Mouse (Mus musculus) spleen, embryonic (tissue): Measurements from ENCODE around the gene 4933414I15Rik.

Experiments used
- CTCF ChIA-PET: fragments of 350-600 bp; sonication (Branson Sonifier 250); formaldehyde crosslinking; loops from one replicate; lab custom pipeline; 2022; lab: Charles Lee

The 4933414I15Rik gene

DNA sequence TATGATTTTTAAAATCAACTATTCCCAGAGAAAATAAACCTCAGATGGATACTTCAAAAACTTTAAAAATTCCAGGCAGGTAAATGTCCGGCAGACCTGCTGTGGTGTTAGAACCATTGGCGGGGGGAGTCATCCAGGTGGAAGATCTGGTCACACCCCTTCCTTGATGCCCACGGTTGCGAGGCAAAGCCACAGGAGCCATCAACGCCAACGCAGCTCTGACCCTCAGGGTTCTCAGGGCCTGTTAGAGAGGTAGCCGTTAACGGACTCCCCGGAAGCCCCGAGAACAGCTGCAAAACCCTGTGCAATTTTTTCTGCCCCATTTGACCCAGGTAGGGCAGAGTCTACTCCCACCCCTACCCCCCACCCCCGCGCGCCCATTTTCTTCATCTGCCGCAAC lies at the start of gene 4933414I15Rik:
4933414I15Rik (minus strand) TSS at position 260 of the 400 bp plus-strand sequence.
- CTCF ChIA-PET, result no interaction called here

DNA sequence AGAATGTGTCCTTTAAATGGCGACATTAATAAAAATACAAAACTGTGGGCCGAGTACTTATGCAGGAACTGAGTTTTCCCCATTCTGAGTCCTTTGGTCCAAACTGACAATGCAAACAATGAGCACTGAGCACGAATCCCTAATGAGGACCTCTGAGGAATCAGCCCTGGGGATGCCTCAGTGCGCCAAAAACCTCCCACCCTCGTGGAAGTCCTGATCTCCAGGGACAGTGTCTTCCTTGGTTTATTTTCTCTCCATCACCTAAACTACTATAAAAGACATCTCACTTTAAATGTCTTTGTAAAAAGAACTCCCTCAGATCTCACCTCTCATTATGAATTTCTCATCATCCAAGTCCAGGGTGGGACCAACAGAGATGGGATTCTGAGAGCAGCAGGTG lies 38.1 kb upstream of the 4933414I15Rik start, which contains the start of gene Olfr1377:
Olfr1377 (plus strand) TSS at position 301 of the 400 bp plus-strand sequence.
- CTCF ChIA-PET, result no interaction called here

DNA sequence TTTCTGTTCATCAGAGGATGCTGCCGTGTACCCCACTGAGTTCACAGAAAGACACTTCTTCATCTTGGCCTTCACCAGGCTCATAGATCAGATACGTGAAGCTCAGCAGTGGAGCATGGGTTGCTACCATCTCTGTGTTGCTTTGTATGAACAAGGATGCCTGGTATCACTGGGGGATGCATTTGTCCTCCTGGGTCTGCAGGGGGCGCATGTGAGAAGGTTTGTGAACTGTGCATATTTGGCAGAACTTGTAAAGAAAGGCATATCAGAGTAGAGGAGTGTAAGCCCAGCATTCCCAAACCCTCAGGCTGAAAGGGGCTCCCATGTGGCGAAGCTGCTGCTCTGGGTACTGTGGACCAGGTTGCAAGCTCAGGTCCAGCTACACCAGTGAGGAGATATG lies 33.7 kb upstream of the 4933414I15Rik start:
- CTCF ChIA-PET, result no interaction called here

DNA sequence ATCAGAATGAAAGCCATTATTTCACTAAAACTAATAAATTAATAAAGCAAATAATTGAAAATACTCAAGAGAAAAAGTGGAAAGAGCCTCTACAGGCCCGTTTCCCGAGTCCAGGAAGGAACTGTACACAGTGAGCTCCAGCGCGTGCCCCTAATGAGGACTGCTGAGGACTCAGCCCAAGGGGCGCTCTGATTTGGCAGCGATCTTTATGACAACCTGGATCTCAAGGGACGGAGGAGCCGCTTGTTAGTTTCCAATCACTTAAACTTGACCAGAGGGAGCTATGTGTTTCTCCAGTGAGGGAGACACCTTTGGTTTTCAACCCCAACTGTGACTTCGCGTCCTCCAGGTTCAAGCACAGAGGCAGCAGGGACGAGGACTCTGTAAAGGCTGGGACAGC lies 22.7 kb upstream of the 4933414I15Rik start, which contains the start of gene Olfr1378:
Olfr1378 (plus strand) TSS at position 301 of the 400 bp plus-strand sequence.
- CTCF ChIA-PET, result no interaction called here

DNA sequence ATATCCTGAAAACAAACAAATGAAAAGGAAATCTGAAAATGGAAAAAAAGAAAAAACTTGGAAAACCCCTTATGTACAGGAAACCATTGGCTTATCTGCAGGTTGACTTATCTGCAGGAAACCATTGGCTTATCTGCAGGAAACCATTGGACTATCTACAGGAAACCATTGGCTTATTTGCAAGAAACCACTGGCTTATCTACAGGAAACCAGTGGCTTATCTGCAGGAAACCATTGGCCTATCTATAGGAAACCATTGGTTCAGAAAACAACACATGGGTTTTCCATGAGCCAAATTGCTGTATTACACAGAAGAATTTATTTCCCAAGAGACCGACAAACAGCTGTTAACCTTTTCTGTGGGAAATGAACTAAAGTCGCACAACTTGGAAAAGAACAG lies 21.3 kb upstream of the 4933414I15Rik start:
- CTCF ChIA-PET, result no interaction called here

DNA sequence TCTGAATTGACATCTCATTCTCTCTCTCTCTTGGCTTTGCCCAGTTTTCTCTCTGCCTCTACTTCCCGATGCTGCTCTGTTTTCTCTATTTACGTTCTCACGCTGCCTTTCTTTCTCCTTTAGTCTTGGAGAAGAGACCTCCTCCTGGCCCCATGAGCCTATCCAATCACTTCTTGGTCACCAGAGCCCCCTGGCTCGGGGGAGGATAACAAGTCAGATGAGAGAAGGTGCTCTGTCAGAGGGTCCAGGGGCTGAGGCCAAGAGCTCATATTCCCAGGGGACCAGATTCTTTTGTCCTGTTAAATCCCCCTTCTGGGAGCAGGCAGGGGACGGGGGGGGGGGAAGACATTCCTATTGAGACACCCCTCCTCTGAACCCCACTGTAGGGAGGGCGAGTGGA lies 10.1 kb upstream of the 4933414I15Rik start, which contains the start of gene Prop1:
Prop1 (minus strand) TSS at position 101 of the 400 bp plus-strand sequence.
- CTCF ChIA-PET, result no interaction called here

DNA sequence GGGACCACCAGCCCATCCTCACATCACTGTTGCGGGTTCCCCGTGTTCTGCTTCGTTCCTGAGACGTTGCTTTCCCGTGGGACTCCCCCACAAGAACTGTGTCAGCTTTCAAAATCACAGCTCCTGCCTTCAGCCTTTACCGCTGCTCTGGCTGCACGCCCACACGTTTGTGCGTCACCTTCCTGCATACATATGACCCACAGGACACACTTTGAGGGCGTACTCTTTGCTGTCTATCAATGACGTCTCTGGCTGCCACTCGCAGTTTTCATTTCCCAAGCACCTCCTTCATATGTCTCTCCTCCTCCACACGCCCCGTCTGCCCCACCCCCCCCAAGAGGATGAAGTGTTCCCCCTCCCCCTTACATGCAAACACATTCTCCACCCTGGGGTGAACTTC lies 8.7 kb upstream of the 4933414I15Rik start:
- CTCF ChIA-PET, result no interaction called here

DNA sequence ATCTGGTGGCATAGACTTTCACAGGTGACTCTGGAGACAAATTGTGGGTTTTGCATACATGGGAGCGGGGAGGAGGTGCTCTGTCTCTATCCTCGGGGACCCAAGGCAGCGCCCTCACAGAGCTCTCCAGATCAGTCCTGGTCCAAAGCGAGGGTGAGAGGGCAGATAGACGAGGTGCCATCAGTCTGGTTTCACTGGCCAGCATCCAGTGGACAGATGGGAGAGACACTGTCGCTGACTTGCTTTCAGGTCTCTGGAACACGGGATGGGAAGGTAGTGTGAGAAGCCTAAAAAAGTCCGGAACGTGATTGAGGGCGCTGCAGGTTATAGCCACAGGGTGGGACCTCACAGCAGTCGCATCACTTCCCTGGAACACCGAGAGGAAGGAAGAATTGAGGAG lies 1.2 kb downstream of the 4933414I15Rik start:
- CTCF ChIA-PET, result no interaction called here

DNA sequence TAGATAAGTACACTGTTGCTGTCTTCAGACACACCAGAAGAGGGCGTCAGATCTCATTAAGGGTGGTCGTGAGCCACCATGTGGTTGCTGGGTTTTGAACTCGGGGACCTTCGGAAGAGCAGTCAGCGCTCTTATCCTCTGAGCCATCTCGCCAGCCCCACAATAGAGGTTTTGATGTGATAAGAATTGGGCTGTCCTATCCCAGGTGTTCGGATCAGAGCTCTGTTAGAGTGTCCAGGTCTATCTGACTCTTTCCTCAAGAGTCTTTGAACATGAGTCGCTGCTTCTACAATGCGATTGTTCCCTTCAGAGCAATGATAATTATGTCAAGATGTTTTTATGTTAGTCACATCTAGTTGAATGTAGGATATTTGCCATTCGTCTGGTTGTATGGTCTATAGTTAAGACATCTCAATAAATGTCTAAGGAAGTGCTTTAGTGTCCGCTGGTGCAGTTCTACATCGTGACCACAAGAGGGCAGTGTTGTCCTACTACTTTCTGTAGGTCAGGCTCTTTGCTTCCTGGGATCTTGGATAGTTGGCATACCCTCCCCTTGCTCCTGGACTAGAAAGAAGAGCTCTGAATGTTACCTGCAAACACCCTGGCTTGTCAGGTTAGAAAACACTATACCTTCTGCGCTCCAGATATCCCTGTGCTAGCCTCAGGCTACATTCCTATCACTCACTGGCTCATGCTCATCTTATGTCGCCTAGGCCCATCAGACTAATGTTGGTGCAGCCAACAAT lies 3.8 kb downstream of the 4933414I15Rik start:
- CTCF ChIA-PET, result no interaction called here

DNA sequence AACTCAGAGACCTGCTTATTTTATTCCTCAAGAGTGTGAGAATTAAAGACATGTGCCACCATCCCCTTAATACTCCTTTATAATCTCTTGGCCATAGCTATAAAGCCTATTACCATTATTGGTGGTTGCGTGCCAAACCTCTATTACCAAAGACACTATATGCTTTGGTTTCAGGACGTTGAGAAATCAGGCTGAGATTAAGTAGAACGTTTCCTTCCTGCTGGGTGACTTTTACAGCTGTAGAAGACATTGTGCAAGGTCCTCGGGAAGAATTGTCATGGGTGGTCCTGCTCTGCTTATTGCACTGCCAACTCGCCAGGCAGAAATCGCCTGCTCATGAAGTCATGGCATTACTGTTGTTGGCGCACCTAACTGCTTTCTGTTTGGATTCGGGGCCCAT lies 5.1 kb downstream of the 4933414I15Rik start:
- CTCF ChIA-PET, result interaction anchor here (0.5 kb wide), 1 partner anchor 25 kb away, joined by 4 read pairs; no protein-coding TSS in a partner anchor

DNA sequence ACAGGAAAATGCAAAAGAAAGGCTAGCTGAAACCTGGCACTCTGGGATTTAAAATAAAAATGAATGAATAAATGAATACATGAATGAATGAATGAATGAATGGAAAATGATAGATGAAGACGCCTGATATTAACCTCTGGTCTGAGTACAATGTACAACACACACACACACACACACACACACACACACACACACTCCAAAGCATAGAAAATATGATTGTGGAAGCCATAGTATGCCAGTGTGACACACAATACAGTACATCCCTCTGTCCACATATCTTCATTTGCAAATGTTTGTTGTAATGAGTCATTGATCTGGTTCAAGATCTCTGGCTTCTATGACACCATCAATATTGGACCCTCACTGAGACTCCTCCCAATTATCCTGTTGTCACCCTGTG lies 11.5 kb downstream of the 4933414I15Rik start:
- CTCF ChIA-PET, result no interaction called here

DNA sequence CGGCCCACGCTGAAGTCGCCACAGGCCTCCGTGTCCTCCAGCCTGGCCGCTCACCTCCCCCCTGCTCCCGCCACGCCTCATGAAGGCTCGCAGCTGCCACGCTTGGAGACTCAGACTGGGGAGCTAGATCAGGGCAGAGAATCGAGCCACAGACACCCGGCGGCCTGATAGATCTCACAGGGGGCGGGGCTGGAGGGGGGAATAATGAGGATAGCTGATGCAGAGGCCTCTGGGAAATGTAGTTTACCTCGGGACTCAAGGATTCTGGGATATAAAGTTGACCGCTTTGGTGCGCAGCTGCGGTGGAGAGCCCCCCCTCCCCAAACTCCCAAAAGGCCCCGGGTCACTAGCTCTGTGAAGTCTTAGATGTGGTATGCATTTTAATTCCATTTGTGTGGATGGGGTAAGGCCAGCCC lies 12.1 kb downstream of the 4933414I15Rik start, which contains the start of gene Zfp354b:
Zfp354b (minus strand) TSS at position 183 of the 416 bp plus-strand sequence.
- CTCF ChIA-PET, result no interaction called here

DNA sequence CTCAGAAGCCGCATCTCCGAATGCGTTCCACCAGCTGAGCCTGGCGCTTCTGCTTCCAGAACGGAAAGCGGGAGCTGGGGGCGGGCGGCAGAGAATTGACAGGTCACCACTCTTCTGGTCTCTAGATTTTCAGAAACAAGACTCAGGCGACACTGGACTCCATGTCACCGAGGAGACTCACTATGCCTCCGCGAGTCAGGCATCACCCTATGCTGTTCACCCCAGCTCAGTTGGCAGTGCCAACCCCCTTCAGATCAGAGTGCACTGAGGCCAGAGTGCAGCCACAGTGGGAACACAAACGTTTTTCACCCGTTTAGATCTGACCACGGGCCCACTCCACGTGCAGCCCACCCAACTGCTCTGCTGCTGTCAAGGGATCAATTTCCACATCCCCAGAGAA lies 12.5 kb downstream of the 4933414I15Rik start:
- CTCF ChIA-PET, result no interaction called here

DNA sequence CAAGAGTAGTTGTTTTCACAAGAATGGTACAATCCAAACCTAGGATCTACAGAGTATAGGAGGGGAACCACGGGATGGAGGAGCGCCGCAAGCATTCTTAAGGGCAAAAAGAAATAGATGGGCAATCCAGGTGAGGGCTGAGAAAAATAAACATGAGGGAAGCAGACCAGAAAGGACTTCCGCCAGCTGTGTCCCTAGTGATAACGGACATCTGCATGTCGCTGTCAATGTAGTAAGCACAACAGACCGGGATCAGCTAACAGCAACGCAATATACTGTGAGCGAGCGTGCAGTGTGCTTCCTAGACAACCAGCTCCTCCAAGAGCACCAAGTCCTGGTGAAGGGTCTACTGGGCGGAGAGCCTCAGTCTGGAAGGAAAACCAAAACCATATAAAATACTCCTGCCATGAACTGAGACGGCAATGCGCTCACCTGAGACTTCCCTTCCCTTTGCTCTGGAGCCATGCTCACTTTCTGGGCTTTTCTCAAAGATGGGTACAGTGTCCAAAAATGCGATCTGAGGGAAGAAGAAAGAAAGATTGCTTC lies 13.0 kb downstream of the 4933414I15Rik start:
- CTCF ChIA-PET, result no interaction called here

DNA sequence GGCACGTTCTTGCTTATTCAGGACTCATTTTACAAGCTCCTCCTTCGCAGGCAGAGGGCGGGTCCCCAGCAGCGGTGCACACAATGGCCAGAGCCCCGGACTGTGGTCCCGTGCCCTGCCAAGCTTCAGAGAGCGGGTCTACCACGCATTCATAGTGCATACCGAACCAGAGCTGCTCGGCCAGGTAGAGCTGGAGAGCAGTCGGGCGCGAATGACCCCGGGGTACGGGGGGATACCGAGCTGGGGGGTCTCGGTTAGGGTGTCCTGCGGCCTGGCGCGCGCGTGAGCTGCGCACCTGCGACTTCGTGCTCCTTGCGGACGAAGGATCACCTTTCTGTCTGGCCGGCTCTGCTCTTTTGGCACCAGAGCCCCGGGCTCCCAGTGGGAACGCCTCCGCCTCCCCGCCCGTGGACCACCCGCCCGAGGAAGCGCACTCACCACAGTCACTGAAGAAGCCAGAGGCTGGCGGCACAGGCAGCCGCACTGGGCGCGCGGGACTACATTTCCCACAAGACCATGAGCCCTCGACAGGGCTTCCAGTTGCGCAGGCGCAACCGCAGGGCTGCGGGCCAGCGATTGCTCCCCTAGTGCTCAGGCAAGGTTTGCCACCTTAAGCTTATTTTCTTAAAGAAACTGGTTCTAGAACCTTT lies 27.8 kb downstream of the 4933414I15Rik start, which contains the start of gene Zfp2:
Zfp2 (minus strand) TSS at position 495 of the 650 bp plus-strand sequence.
- CTCF ChIA-PET, result no interaction called here

DNA sequence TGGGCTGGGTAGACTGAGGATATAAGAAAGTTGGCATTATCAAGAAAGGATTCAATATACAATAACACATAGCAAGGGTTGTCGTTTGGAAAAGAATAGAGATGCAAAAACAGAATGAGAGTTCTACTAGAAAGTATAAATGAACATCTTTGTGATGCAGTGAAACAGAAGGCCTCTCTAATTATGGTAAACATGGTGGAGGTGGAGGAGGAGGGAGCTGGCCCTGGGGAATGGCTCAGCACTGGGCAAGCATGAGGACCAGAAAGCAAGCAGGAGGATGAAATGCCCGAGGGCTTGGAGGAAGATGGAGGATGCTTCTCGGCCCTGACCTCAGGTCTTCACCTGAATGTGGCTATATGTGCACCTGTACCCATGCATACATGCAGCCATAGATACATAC lies 29.1 kb downstream of the 4933414I15Rik start:
- CTCF ChIA-PET, result interaction anchor here (0.6 kb wide), 2 partner anchors 63 to 1313 kb away, joined by 3 to 8 read pairs; no protein-coding TSS in a partner anchor

DNA sequence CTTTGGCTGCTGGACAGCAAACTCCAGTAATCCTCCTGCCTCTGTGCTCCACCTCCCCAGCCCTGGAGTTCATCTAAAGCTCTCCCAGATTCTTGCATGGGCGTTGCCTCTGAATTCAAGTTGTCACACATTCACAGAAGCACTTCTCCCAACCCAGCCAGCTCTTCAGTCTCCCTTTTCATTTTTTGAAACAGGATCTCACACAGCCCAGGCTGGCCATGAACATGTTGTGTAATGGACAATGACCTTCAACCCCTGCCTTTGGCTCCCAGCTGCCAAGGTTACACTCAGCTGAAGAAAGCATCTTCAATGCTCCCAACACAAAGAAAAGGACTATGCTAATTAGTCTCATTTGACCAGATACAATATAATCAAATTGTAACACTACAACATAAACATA lies 30.3 kb downstream of the 4933414I15Rik start:
- CTCF ChIA-PET, result interaction anchor here (0.9 kb wide), 1 partner anchor 25 kb away, joined by 4 read pairs; no protein-coding TSS in a partner anchor

DNA sequence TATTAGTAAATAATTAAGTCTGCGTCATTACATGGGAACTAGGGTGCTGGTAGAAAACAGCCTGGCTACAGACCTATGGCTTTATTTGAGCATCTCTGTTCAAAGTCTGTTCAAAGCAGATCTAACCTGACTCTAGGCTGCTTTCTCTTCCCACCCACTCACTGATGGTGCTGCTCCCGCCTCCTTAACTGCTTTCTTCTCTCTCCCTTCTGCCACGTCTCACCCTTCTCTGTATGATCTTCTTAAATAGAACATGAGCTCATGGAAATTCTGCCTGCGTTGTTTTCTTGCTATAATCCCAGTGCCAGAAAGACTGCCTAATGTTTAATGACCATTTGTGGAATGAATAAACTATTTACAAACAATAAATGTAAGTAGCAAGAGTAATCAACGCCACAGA lies 35.4 kb downstream of the 4933414I15Rik start:
- CTCF ChIA-PET, result no interaction called here

DNA sequence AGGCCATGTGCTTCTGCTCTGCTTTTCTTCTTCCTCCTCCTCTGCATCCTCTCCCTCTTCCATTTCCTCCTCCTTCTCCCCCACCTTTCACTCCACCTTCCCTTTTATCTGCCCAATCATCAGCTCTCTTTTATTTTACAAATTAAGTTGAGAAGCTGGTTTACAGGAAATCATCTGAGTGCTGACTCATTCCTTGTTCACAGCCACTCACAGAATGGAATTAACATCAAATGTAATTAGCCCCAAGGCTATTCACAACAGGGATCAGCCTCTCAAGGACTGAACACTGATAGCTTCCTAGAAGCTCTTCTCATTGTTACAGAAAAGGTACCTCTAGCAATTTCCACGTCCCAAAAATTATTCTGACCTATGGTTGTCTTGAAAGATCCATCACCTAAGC lies 46.2 kb downstream of the 4933414I15Rik start:
- CTCF ChIA-PET, result no interaction called here

DNA sequence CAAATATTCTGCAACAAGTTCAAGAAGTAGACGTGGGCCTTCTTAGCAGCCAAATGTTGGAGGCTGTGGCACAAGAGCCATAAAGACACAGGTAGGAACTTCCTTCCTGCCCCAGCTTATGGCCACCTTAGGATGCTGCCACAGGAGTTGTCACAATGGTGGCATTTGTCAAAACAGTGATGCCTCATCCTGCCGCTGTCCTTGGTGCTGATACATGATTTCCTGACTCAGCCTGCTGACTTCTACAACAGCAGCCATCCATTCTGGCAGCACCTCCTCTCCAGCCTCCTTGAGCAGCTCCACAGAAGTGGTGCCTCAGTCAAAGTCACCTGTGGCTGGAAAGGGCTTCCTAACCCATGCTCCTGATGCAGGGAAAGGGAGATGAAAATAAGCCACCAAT lies 51.1 kb downstream of the 4933414I15Rik start:
- CTCF ChIA-PET, result no interaction called here
